Mouse (Mus musculus) erythroid progenitor cell, adult 5-6 weeks (primary cell): ENCODE data around the gene Pank1. TPM values are rescaled to one million over a fixed set of nuclear protein-coding genes. Genes with fewer than 3 reads are reported as not detected.

ENCODE experiments used
- ATAC-seq: replicated peaks from 2 replicates; pipeline ENCODE4 v1.8.0; 2016; ENCODE audit warnings: moderate number of reproducible peaks, mild to moderate bottlenecking, moderate TSS enrichment, inconsistent platforms; ENCODE audit not compliant: poor library complexity, low FRiP score, severe bottlenecking
- total RNA-seq, 2 experiments: library from RNA; stranded (forward) in 1 of 2; stranded (reverse) in 1 of 2; fragments of 150-400 nt in 1 of 2; fragments of 186-747, 209-891 nt in 1 of 2; gene quantifications; 2 replicates each; pipeline versions ENCODE4 v1.2.3 to v1.2.4; 2015 to 2017; ENCODE audit warnings: low replicate concordance in 2 of 2

Pank1 gene
- total RNA-seq, 2 experiments from 2014 or later, result 2.2 to 2.9 TPM

DNA sequence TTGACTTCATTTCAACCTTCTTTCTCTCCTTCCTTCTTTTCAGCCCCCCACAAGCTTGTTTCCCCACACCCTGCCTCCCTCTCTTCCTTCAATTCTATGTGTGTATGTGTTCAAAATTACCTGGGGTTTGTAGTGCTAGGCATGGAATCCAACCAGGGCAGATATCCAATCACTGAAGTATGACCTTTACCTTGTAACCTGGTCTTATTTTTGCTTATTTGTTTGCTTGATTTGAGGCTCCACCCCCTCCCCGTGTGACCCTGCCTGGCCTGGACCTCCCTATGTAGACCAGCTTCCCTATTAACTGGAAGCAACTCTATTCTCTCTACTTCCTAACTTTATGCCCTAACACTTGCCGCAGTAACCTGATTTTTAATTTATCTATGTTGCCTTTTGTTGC, 3.2 kb upstream of the Pank1 start:
- ATAC-seq, result no peak

- no peak for ATAC-seq
Observed at GRCm38 (mm10) chr19:34881160-34881559, 1.9 kb upstream of the Pank1 start.

DNA sequence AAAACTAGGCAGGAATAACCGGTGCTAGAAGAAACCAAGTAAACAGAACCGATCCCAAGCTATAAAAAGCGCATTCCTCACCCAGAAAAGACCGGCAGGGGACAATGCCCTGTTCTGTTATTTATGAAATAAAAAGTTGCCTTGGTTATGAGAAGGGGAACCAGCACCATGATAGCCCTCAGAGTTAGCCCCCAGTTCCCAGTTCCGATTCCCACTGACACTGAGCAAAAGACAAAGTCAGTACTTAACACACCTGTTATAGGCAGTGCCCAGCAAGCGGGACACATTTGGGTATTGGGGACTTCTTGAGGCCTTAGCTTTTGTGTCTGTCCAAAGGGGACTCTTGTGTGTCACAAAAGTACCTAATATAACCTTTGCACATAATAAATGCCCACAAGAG, 369 bp upstream of the Pank1 start:
- ATAC-seq, result no peak

- ATAC-seq, result peak; percentile 77
Observed at GRCm38 (mm10) chr19:34877898-34878602, 1.2 kb downstream of the Pank1 start.

DNA sequence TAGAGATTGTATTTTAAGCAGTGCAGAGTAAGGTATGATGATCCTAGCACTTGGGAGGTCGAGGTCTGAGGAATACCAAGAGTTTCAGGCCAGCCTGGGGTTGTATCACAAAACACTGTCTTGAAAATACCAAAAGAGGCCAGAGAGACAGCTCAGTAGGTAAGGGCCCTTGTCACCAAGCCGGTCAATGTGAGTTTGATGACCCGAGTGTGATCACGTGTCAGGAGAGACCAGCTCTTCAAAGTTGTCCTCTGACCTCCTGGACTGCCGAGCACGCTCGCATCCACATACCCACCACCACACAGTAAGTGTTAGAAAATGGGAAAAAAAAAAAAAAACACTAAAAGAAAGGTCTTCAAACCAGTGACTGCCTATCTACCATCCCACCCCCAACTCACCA, 2.6 kb downstream of the Pank1 start:
- no peak for ATAC-seq

DNA sequence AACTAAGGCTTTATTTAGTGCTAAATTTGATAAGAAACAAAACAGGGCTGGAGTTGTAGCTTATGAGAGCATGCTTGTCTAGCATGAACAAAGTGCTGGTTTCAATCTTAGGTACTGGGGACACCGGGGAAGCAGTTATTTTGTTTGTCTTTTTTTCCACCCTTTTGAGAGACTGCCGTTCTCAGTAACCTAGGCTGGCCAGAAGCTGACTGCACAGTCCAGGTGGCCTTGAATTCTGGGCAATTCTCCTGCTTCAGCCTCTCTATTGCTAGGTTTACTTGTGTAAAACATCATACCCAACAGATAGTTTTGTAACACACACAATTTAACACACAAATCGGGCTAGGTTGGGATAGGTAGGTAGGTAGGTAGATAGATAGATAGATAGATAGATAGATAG, 9.9 kb downstream of the Pank1 start:
- no peak for ATAC-seq

DNA sequence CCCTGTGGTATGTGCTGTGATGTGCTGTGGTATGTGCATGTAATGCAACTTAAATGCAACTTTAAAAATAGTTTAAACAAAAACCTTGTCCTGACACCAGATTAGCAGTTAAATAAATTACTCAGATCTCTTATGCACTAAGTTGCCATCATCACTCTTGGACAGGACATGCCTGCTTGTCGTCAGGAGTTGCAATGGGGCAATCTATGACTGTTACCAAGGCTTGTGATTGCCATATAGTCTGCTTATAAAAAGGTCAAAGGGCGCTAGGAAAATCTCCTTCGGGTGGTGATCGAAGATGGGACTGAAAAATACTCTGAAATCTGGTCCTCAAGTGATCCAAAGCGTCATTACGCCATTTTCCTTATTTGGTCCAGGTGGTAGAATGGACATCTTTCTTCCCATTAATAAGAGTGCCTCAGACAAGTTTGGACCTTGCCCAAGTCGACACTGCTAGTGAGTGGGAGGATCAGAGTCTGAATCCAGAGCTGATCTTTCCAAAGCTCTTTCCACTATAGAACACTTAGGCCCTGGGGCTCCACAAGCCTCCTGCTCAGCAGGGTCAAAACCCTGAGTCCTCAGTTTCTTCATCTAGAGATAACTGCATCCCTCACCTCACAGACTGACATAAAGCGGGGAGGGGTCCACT, 11.0 kb downstream of the Pank1 start:
- ATAC-seq, result no peak

DNA sequence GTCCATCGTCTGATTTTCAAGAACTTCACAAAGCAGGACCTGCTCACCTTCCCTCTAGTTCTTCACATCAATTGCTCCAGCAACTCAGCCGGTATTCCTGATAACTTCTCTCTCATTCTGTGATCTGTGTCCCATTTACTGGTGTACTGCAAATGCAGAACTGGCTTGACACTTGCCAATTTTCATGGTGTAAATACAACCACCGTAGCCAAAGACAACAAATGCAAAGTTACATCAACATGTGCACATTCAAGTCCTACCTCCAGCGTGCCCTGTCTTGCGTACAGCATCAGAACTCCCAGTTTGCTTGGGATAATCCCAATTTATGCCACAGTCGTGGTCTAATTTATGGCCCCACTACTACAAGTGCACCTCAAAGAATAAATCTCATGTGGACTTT, 15.5 kb downstream of the Pank1 start:
- ATAC-seq, result no peak

- no peak for ATAC-seq
Observed at GRCm38 (mm10) chr19:34856021-34856651, 23.1 kb downstream of the Pank1 start.

GRCm38 (mm10) chr19:34851161-34851560, 28.1 kb downstream of the Pank1 start:
- ATAC-seq, result no peak

DNA sequence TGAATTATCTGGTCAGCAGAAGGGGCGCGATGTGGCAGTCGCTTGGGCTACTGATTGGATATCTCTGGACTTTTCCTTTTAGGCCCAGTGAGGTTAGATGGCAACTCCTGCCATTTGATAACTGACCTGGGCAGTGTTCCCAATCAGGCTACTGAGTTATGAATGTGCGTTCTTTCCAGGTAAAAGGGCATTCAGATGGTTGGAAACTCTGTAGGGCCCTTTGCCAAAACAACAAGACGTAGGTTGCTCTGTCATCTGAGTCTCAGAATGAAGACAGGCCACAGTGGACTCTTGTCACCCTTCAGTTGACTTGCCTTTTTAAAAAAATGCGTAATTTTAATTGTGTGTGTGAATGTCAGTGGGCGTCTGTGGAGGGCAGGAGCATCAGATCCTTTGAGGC, 29.8 kb downstream of the Pank1 start:
- no peak for ATAC-seq

DNA sequence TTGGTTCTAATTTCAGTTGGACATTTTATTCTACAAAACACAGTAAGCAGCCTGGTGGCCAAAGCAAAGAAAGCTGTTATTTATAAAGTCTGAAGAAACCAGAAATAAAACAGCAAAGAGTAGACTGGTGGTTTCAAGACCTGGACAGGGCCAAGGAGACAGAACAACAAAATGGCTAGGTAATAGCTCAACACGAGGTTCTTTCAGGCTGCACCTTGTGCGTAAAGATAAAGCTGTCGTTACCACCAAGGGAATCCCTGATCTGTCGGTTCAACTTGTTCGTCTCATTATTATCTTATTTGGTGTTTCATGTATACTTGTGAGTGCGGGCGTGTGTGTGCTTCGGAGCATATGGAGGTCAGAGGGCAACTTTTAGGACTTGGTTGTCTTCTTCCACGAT, 31.1 kb downstream of the Pank1 start:
- no peak for ATAC-seq

DNA sequence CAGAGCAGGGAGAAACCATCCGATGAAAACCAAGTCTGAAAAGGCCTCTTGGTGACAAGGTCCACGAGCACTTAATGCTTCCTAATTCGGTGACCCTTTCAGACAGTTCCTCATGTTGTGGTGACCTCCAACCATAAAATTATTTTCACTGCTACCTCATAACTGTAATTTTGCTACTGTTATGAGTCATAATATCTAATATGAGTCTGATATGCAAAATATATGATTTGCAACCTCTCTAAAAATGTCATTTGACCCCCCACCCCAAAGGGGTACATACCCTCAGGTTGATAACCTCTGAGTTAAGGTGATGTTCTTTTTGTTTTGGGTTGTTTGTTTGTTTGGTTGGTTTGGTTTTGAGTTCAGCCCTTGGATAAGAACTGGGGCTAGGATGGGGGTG, 32.2 kb downstream of the Pank1 start:
- no peak for ATAC-seq

DNA sequence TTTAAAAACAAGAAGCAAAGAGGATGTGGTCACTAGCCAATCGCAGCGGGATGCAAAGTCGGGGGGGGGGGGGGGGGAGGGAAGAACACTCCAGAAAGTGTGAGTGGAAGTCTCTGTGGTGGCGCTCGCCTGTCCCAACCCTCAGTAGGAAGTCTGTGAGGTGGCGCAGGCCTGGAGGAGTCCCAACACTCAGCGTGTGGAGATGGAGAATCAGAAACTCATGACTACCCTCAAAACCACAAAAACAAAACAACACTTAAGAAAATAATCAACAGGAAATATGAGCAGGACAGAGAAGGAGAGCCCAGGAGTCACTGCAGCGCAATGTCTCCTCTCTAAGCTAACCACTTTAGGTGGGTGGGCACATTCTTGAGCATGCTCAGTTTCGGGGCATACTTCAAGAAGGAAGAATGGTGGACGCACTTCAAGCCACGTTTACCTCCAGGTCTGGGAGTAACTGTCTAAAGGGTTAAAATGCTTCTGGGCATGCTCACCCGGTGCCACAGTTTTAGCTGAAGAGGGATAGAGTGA, 32.7 kb downstream of the Pank1 start:
- no peak for ATAC-seq

DNA sequence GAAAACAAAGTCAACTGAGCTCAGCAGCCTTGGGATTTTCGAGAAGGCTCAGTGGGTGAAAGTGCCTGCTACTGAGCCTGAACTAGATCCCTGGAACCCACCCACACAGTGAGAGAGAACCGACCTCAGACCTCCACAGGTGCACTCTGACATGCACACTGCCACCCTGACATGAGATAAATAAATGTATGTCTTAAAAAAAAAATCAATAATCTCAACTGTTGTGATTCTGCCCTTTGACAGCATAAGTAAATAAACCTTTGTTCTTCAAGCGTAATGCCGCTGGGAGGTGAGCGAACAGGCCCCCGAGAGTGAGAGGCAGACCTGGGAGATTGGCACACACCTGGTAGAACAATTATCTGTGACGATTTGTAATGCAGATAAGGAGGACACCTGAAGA, 33.2 kb downstream of the Pank1 start:
- no peak for ATAC-seq

DNA sequence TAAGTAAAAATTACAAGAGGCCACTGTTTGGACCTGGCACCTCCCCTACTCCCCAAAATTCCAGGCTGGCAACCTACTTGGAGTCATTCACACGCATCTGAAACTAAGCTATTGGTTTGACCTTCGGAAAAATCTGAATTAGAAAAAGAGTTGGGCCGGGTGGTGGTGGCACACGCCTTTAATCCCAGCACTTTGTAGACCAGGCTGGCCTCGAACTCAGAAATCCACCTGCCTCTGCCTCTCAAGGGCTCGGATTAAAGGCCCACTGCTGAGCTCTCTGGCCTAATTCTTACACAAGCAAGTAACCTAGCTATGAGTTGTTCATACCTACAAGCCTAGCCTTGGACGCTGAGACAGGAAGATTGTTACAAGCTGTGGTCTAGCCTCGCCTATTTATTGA, 33.9 kb downstream of the Pank1 start:
- no peak for ATAC-seq

DNA sequence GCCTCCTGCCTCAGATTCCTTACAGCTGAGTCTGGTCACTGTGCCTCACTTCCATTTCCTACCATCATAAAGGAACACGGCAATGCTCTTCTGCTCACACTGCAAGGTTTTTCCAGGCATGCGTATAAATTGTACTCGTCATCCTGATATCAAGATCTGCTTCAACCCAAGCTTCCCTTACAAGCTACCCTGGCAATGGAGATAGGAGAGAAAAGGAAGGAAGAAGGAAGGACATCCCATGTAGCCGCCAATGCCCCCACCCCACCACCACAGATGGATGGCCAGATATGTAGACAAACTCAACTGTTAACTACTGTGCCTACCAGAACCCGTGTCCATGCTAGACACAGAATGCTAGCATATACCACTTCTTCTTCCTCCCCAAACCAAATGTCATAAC, 34.5 kb downstream of the Pank1 start:
- no peak for ATAC-seq

GRCm38 (mm10) chr19:34844047-34844446, 35.2 kb downstream of the Pank1 start:
- ATAC-seq, result no peak

DNA sequence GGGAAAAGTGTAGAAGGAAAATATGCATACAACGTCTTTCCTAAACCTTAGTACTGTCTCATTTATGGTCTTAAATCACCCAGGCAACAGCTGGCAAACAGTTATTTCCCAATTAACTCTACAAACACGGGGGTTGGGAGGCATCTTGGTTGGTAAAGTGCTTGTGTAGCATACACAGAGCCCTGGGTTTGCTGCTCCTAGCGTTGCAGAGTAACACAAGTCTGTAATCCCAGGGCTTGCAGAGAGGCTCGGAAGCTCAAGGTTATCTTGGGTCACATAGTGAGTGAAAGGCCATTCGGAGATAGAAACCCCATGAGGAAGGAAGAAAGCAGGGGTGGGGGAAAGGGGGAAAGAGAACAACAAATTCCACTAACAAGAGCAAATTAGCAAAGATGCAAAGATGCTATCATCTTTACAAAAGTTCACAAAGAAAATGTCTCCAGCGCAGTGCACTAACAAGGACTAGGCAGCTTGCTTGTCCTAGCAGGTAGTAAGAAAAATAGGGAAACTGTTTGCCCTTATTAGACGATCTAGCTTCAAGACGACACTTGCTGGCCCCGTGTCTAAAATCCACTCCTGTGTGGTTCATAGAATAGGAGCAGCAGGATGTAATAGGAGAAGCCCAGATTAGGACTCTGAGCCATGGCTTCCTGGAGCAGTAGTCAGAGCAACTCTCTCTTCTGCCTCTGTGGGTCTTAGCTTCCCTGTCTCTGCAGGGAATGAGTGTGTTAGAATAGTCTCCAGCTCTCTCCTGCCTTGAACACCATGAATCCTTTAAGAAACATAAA, 37.3 kb downstream of the Pank1 start:
- ATAC-seq, result no peak

- no peak for ATAC-seq
Observed at GRCm38 (mm10) chr19:34838624-34839023, 40.6 kb downstream of the Pank1 start.
